Mouse (Mus musculus) 3134 (cell line): ENCODE results near the gene Ric8b.

Source experiments
- DNase-seq: peaks from one replicate; pipeline ENCODE4 v3.0.0-alpha.2; 2011; ENCODE audit warnings: low spot score; ENCODE audit not compliant: insufficient read length; ENCODE audit errors: extremely low read depth

Ric8b gene

DNA sequence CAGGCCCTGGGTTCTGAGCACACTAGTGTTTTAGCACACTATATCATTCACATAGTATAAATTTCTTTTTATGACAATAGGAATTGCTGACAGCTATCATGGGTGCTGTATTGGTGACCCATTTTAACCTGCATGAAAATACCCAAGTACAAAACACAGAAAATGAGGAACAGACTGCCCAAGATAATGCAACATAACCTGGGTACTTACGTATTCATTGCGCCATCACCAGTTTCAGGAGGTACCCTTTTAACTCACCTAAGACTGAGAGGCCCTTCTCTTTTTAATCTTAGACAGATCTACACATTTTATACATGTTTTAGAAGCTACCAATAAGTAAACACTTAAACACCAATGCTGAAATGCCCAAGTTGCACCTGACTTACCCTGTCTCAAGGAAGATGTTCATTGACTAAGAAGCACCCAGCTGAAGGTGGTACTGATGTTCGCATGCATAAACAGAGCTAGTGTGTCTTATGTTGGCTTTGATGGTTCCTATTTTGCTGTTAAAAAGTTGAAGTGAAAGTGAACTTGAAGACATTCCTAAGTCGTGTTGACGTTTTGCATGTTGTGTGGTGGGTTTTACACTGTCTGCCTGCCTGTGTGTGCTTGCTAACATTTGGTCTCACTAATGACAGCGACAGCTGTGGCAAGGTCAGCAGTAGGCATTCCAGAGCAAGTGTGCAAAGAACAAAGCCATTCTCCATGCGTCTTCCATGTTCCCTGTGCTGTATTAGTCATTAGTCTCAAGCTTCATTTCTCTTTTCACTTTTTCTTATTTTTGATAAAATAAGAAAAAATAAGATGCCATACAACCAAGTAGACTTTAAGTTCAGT is 86.0 kb downstream of the Ric8b start:
- DNase-seq, result no peak

DNA sequence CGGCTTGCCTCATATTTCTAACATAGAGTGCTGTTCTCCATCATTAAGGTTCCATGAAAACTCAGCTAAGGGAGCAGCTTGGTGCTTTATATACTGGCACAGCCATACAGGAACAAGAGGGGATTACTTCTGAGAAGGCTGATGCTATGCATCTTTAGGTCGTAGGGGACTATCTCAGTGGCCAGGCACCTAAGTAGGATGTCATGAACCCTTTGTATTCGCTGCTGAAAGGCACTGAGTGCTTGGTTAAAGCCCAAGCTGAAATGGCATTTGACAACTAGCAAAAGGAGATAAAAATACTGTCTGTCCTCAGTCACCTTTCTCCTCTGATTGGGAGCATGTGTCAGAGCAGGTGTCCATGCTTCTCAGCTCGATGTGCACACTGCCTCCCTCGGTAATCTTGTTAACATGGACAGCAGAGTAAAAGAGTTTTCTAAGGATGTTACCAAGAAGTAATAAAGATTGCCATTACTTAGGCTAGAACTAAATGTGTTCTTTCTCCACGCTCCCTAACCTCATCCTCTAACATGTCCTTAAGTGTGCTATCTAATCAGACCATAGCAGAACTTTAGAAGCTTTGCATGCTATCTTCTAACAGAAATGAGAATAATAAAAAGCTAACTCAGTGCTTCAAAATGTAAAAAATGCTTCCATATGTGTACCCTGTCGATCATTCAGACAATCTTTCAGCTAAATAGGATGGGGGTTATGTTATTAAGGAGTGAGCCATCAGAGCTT is 89.3 kb downstream of the Ric8b start:
- DNase-seq, result no peak

DNA sequence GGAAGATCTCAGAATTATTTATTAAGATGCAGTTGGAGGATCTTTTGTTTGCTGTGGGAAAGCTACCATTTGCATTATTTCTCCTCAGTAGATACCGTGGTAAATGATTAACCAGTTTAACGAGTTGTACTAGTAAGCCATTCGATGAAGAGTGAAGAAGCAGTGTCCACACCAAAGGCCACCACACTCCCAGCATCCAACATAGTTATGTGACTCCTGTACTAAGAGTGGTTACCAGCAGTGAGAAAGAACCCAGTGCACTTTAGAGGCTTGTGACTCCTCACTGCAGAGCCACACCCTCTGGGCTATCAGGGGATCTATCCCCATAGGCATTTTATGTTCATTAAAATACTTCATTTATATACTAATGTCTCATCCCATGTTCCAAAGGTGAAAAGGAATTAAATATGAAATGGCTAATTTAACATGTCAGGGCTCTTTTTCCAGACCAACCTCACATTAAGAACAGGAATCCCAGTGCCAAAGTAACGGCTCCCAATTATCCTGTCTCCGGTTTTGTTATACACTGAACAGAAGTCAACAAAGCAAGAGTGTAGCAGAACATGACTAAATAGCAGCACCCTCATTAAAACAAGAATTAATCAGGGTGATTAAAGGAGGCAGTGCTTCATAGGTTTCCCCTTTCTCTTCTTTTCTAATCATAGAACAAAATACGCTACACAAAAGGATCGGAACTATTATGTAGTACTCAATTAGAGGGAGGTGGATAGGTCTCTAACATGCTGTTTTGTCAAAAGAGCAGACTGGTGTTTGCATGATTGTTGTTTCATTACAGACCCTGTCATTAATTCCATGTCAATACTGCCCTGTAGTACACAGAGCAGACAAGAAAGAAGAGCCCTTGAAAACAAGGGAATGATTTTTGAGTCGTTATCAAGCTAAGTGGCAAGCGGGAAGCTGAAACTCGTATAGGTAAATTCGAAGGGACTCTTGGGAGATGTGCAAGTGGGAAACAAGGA is 90.7 kb downstream of the Ric8b start:
- DNase-seq, result no peak

- DNase-seq, result no peak
Measured at GRCm38 (mm10) chr10:85011066-85011465, 93.7 kb downstream of the Ric8b start.

DNA sequence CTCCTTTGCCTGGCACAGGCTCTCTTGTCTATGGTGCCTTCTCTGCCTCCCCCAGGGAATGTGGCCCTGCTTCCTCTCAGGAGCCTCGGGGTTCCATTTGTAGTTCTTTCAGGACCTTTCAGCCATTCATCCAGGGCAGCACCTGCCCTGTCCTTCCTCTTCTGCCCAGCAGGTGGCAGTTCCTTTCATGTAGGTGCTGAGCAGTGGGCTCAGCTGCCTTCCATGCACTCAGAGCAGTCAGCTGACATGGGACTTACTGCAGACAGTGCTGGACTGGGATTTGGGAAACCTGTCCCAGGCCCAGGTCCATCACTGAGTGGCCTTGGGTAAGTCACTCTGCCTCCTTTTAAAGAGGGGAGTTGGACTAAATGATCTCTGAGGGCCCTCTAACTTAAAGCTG is 96.0 kb downstream of the Ric8b start:
- DNase-seq, result no peak

GRCm38 (mm10) chr10:85013924-85014428 is 96.6 kb downstream of the Ric8b start:
- DNase-seq, result no peak

DNA sequence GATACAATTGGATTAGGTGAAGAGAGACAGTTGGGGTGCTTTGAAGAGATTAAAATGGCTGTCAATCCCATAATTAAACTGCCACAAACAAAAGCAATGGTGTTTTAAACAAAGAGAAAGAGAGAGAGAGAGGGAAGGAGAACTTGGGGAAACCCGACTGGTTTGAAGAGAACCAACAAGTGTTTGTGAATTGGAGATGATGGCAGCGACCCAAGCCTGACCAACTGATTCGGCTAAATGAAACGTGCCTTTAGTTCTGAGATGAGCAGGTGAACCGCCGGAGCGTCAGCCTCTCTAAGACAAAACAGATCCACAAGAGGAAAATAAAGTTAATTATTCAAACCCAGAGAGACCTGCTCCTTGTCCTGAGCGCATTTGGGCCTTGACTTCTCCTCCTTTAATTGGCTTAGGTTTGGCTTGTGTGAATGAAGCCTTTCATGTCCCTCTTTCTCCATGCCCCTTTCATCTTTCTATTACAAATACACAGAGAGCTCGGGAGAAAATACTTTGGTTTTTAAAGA is 97.1 kb downstream of the Ric8b start:
- DNase-seq, result no peak

DNA sequence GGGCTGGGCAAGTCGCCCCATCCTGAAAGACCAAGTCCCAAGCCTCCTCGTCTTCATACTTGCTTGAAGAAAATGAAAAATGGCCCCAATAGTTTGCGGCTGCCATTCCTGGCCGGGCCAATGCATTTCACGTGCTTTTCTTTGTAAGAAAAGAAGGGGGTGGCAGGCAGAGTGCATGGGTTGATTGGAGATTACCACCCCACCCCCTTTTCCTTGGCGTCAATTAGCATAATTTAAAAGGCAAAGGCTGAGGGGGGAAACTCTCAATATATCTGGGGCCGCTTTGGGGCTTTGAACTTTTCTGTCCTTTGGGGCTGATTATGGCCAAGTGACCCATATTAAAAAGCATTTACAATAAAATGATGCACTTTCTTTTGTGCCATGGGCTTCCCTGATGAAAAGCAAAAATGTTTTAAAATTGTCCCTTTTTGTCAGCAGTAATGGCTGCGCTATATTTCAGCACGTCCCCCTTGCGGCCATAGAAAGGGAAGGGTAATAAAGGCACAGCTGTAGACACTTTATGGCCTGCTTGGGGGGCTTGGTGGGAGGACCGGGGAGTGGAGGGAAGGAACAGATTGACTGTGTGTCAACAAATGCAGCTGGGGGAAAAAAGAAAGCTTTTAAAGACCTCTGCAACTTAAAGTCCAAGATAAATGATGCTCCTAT is 105.4 kb downstream of the Ric8b start:
- DNase-seq, result no peak

- no peak for DNase-seq
Measured at GRCm38 (mm10) chr10:85023313-85023666, 105.9 kb downstream of the Ric8b start.

DNA sequence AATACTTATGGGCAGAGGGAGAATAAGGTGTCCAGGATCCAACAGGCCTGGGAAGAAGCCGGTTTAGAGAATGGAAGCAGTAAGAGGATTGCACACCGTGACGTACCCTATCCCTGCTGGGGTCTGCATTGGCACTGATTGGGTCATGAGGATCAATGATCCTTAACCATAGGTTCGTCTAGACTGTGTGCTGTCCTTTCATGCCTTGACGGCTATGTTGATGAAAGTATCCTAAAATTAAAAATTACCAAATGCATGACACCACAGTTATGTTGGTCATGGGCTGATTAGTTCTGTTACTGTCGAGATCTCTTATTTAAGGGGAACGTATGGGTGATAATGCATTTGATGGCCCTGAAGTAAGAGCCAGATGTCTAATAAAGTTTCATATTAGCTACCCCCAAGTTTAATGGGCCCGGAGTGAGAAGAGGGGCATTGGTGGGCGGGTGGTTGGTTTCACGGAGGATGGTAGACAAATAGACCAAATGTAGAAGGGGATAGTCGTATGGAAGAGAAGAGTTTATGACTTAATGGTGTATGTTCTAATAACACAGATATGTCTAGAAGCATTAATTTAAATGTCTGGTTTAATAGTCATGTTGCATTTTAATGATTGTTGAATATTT is 108.5 kb downstream of the Ric8b start:
- DNase-seq, result no peak

DNA sequence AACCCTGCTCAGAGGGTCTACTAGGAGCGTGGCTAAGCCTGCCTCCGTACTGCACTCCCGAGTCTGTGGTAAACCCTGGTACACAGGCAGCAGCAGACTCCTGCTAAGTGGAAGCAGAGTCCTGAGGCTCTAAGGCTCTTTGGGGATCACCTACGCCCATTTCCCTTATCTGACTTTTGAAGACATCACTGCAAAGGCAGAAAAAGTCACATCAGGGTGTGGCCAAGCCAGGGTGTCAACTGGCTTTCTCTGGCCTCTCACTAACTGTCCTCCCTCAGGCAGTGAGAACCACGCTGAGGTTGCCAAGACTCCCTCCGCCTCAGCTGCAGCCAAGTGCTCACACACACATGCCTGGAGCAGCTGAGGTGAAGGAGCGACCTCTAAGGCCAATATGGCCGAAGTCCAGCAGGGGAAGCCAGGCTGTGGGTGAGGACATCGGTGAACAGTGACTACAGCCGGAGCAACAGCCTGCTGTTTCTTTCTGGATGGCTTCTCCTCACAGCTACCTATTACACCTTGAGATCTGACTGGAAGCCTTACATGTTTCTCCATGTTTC is 110.3 kb downstream of the Ric8b start:
- no peak for DNase-seq

- no peak for DNase-seq
Measured at GRCm38 (mm10) chr10:85035131-85035725, 117.8 kb downstream of the Ric8b start.

DNA sequence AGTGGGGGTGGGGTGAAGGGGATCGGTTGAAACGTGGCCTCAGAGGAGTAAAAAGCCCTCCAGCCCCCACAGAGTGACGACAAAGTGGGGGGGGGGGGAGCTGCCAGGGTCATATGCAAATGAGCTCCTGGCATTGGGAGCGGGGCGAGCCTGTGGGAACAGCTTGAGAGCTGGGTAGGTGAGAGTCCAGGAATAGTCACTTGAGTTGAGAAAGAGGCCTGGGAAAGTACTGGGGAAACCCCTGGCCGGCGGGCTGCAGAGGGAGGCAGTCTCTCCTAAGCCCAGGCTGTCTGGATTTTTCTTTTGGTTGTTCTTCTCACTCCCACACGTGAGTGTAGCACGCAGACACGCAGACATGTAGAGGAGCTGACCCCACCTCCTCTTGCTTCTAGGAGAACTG is 120.7 kb downstream of the Ric8b start:
- no peak for DNase-seq

DNA sequence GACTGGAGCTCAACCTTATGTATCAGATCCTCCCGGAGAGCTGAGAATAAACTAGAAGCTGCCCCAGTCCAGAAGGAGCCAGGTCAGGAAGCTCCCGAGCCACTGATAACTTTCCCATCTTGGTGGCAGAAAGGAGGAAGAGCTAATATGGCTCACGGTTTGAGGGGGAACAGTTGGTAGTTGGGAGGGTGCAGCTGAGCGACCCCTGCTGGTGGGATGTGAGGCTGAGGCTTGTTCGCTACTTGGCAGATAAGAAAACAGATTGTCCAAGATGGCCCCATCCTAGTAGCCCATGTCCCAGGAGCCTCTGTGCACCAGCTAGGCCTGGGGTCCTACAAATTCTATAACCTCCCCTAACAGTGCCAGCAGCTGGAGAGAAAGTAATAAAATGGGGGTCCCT is 121.4 kb downstream of the Ric8b start:
- DNase-seq, result no peak

DNA sequence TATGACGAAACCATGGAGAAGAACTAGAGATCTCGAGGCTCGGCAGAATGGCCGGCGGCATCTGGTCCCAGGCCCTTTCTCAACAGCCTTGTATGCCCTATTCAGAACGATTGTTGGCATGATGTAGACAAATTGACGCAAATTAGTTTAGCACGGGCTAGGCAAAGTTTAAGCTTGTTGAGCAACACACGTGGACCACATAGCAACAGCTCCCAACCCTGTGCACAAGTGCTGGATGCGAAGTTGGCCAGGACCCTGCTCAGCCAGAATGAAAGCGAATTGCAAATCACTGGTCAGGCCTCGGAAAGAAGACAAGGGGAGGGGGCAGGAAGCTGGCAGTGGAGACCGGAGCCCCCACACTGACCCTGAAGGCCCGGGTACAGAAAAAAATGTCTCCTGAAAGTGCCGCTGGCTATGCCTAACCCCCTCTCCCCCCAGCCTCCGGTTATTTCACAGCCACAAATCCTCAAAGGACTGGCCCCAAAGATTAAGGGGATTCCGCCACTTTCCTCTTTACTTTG is 126.8 kb downstream of the Ric8b start:
- no peak for DNase-seq

DNA sequence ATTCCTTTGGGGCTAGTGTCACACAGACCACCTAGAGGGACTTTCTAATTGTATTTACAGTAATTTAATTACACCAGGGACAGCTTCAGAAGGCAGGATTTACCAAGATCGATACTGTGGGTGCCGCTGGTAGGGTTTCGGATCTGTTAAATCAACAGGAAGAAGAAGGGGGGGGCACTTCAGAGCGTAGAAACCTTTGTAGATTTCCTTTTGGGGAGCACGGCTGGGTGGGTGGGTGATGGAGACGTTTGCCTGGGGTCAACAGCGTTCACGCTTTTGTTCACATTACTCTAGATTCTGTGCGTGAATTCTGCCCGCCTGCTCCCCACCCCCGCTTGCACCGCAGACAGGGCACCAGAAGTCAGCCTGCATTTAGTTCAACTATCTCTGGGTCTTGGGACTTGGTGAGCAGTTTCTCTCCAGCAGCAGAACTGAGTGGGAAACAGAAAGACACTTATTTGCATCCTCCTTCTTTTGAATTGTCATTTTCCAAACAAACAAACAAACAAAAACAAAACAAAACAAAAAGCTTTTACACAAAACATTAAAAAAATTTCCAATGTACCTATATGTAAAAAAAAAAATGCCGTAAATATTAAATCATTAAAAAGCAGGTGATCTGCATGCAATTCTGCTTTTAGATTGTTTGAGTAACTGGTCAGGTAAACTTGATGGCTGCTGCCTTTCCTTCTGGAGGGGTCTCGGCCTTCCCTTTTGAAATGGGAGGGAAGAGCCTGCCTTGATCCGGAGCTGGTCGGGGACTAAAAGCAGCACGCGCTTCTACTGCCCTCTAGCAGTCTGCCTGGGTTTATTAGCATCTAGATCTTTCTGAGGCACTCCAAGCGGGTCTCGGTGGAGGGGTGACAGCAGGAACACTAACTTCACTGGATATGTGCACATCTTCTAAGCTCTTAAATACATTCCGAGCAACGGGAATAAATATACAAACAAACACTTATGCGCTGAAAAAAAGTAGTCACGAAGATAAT is 127.6 kb downstream of the Ric8b start:
- DNase-seq, result no peak

GRCm38 (mm10) chr10:85046585-85046984 is 129.2 kb downstream of the Ric8b start:
- DNase-seq, result no peak

DNA sequence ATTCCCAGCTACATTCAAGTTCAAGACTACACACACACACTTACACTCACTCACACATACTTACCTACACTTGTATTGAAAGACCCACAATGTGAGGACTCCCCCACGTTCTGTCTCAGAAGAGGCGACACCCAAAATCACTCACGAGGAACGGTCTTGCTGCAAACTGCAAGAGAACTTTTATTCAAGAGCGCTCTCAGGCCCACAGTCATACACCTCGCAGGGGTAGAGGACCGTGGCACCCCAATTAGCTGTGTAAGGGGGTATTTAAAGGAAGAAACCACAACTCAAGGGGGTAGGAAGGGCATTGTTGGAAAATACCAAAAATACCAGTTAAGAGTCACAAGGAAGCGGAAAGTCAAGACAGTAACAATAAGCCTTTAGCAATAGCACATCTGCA is 130.6 kb downstream of the Ric8b start:
- DNase-seq, result no peak
